Mouse (Mus musculus) heart, postnatal 0 days (tissue): ENCODE measurements at regions not wholly inside any gene's neighbourhood (a gene's known extent, or its start where the extent isn't known, plus 50 kb on each side); places are given as distances from the start of the nearest gene placed in this dataset.

Experiments used
- CTCF ChIP-seq: IDR thresholded peaks from 2 replicates; pipeline ENCODE4 v1.5.1; 2016; ENCODE audit warnings: antibody characterized with exemption, control low read depth, low read depth
- EP300 ChIP-seq: IDR thresholded peaks from 2 replicates; pipeline ENCODE4 v1.6.1; 2016; ENCODE audit warnings: antibody characterized with exemption, low read depth

DNA sequence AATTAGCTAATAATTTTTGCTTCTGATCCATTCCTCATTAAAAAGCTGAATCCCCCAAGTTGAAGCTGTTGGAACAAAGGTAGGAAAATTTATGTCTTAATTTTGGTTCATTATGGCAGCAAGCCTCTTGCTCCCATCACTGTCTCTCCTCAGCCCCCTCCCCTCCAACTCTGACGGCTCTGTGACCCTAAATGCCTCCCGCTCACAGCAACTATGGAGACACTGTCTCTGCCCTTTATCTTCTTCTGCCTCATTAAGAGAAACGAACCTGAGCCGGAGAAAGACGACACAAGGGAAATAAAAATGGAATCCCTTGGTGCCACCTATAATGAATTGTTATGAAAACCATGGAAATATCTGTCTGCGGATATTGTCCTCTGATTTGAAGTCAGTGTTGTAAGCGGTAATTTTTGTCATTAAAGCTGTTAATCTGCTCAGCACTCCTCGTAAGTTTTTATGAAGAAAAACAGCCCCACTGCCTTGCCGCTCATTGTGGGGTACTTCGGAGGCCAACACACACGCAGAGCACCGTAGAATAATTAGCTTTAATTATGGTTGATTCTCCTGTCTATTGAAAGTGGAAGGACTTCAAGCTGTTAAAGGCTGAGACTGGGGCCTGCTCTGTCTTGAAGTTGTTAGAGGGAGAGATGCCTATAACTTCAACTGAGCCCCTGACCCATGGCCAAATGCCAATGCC, 208.1 kb upstream of the Clint1 start:
- no peak for TF ChIP-seq CTCF
- TF ChIP-seq EP300 = no peak
